Mouse (Mus musculus): ENCODE measurements around the gene Mpg. TPM values are rescaled to one million over a fixed set of nuclear protein-coding genes. Genes with fewer than 3 reads are reported as not detected.
A peak's percentile ranks its signal among the peaks of the same experiment; 100 is the strongest.

The Mpg gene
- polyA plus RNA-seq, 1 experiment from 2014 or later = 37.8 TPM

GRCm38 (mm10) chr11:32215372-32216162 lies 10.7 kb upstream of the Mpg start:
- WGBS = 91% methylated on average over 18 of the region's 18 CpGs

GRCm38 (mm10) chr11:32216851-32217250 lies 9.5 kb upstream of the Mpg start:
- WGBS = 22% methylated on average over 8 of the region's 8 CpGs
- peak; percentile 86 for DNase-seq (ENCODE audit: low spot score)

More at GRCm38 (mm10) chr11:32215372-32216162, 10.7 kb upstream of the Mpg start:
- DNase-seq (ENCODE audit: low spot score) (no peak), ATAC-seq (ENCODE audit: insufficient number of reproducible peaks, low FRiP score, low TSS enrichment, low read depth) (no peak)
- Histone ChIP-seq H3K9me3 (ENCODE audit: control insufficient read depth, low read length) (no peaks in the 10 kb centered on the region), H3K4me3 (ENCODE audit: low read depth, low read length) (no peak overlapping the region), H3K9ac (ENCODE audit: low read length) (no peak overlapping the region), H3K4me1 (ENCODE audit: control insufficient read depth, insufficient read depth, low read length) (peaks cover 2% of the 10 kb centered on the region; the same call in 1 of the 2 replicates), H3K36me3 (ENCODE audit: control insufficient read depth, insufficient read depth, low read length) (peaks cover 7% of the 10 kb centered on the region; the same call in 1 of the 2 replicates), H3K27me3 (ENCODE audit: control insufficient read depth, insufficient read depth, low read length) (no peaks in the 10 kb centered on the region), H3K4me2 (ENCODE audit: low read depth, severe bottlenecking) (no peak overlapping the region), H3K27ac (replicated peaks; ENCODE audit: low read depth, low read length) (no peak overlapping the region)

GRCm38 (mm10) chr11:32218501-32219050 lies 7.7 kb upstream of the Mpg start:
- Histone ChIP-seq H3K4me2 (ENCODE audit: low read depth, severe bottlenecking) (no peak overlapping the region), H3K36me3 (ENCODE audit: control insufficient read depth, insufficient read depth, low read length) (peaks cover 5% of the 10 kb centered on the region; the same call in 1 of the 2 replicates), H3K4me3 (ENCODE audit: low read depth, low read length) (no peak overlapping the region), H3K9ac (ENCODE audit: low read length) (0 out of 2 replicates have a peak overlapping the region, but pooled peaks have one; percentile 1), H3K4me1 (ENCODE audit: control insufficient read depth, insufficient read depth, low read length) (peaks cover 17% of the 10 kb centered on the region), H3K27me3 (ENCODE audit: control insufficient read depth, insufficient read depth, low read length) (no peaks in the 10 kb centered on the region), H3K9me3 (ENCODE audit: control insufficient read depth, low read length) (no peaks in the 10 kb centered on the region), H3K27ac (replicated peaks; ENCODE audit: low read depth, low read length) (no peak overlapping the region; the same call in 1 of the 2 replicates)
- DNase-seq (ENCODE audit: low spot score) (no peak), ATAC-seq (ENCODE audit: insufficient number of reproducible peaks, low FRiP score, low TSS enrichment, low read depth) (no peak)
- 63% methylated on average over 6 of the region's 6 CpGs for WGBS

More at GRCm38 (mm10) chr11:32216851-32217250, 9.5 kb upstream of the Mpg start:
- Histone ChIP-seq H3K4me2 (ENCODE audit: low read depth, severe bottlenecking) (no peak overlapping the region), H3K4me3 (ENCODE audit: low read depth, low read length) (no peak overlapping the region), H3K9ac (ENCODE audit: low read length) (peak overlapping the region; percentile 27; the same call in 1 of the 2 replicates), H3K9me3 (ENCODE audit: control insufficient read depth, low read length) (no peaks in the 10 kb centered on the region), H3K27me3 (ENCODE audit: control insufficient read depth, insufficient read depth, low read length) (no peaks in the 10 kb centered on the region), H3K27ac (replicated peaks; ENCODE audit: low read depth, low read length) (no peak overlapping the region), H3K4me1 (ENCODE audit: control insufficient read depth, insufficient read depth, low read length) (peaks cover 10% of the 10 kb centered on the region; the same call in 1 of the 2 replicates), H3K36me3 (ENCODE audit: control insufficient read depth, insufficient read depth, low read length) (peaks cover 5% of the 10 kb centered on the region; the same call in 1 of the 2 replicates)
- ATAC-seq (ENCODE audit: insufficient number of reproducible peaks, low FRiP score, low TSS enrichment, low read depth) = no peak

- ATAC-seq (ENCODE audit: insufficient number of reproducible peaks, low FRiP score, low TSS enrichment, low read depth) (no peak), DNase-seq (ENCODE audit: low spot score) (no peak)
- WGBS = 89% methylated on average over 10 of the region's 10 CpGs
- H3K4me1 ChIP-seq (ENCODE audit: control insufficient read depth, insufficient read depth, low read length) = peaks cover 17% of the 10 kb centered on the region
- peaks cover 3% of the 10 kb centered on the region; the same call in 1 of the 2 replicates for H3K36me3 ChIP-seq (ENCODE audit: control insufficient read depth, insufficient read depth, low read length)
- no peaks in the 10 kb centered on the region for H3K27me3 ChIP-seq (ENCODE audit: control insufficient read depth, insufficient read depth, low read length)
- no peak overlapping the region for H3K4me3 ChIP-seq (ENCODE audit: low read depth, low read length)
- H3K27ac ChIP-seq (replicated peaks; ENCODE audit: low read depth, low read length) = no peak overlapping the region
- H3K9me3 ChIP-seq (ENCODE audit: control insufficient read depth, low read length) = no peaks in the 10 kb centered on the region
- H3K4me2 ChIP-seq (ENCODE audit: low read depth, severe bottlenecking) = no peak overlapping the region
- no peak overlapping the region for H3K9ac ChIP-seq (ENCODE audit: low read length)
These were observed 7.0 kb upstream of the Mpg start for GRCm38 (mm10) chr11:32219287-32219686.

GRCm38 (mm10) chr11:32220607-32221224 lies 5.6 kb upstream of the Mpg start:
- no peak for DNase-seq (ENCODE audit: low spot score)

GRCm38 (mm10) chr11:32221225-32221950 lies 4.9 kb upstream of the Mpg start:
- DNase-seq (ENCODE audit: low spot score) = peak; percentile 71
- H3K9ac ChIP-seq (ENCODE audit: low read length) = peak overlapping the region; percentile 85

More at GRCm38 (mm10) chr11:32220607-32221224, 5.6 kb upstream of the Mpg start:
- H3K4me2 ChIP-seq (ENCODE audit: low read depth, severe bottlenecking) = peak overlapping the region; percentile 85
- peak overlapping the region; percentile 79 for H3K4me3 ChIP-seq (ENCODE audit: low read depth, low read length)
- H3K27ac ChIP-seq (replicated peaks; ENCODE audit: low read depth, low read length) = no peak overlapping the region
- H3K9me3 ChIP-seq (ENCODE audit: control insufficient read depth, low read length) = no peaks in the 10 kb centered on the region
- no peaks in the 10 kb centered on the region for H3K27me3 ChIP-seq (ENCODE audit: control insufficient read depth, insufficient read depth, low read length)
- WGBS = 34% methylated on average over 10 of the region's 10 CpGs
- peak overlapping the region; percentile 85 for H3K9ac ChIP-seq (ENCODE audit: low read length)
- no peaks in the 10 kb centered on the region for H3K36me3 ChIP-seq (ENCODE audit: control insufficient read depth, insufficient read depth, low read length)
- ATAC-seq (ENCODE audit: insufficient number of reproducible peaks, low FRiP score, low TSS enrichment, low read depth) = no peak; the same call in 1 of the 2 replicates
- H3K4me1 ChIP-seq (ENCODE audit: control insufficient read depth, insufficient read depth, low read length) = peaks cover 31% of the 10 kb centered on the region

GRCm38 (mm10) chr11:32221951-32222409 lies 4.3 kb upstream of the Mpg start, which contains the start of gene Rhbdf1:
Gene Rhbdf1, minus strand, starts transcription at chr11:32222300.
- Histone ChIP-seq H3K4me2 (ENCODE audit: low read depth, severe bottlenecking) (peak within 1 kb of the TSS; percentile 85), H3K9me3 (ENCODE audit: control insufficient read depth, low read length) (no peaks in the 10 kb centered on the region), H3K27me3 (ENCODE audit: control insufficient read depth, insufficient read depth, low read length) (no peaks in the 10 kb centered on the region), H3K36me3 (ENCODE audit: control insufficient read depth, insufficient read depth, low read length) (no peaks in the 10 kb centered on the region), H3K27ac (replicated peaks; ENCODE audit: low read depth, low read length) (peak within 1 kb of the TSS; percentile 66), H3K9ac (ENCODE audit: low read length) (peak within 1 kb of the TSS; percentile 85), H3K4me1 (ENCODE audit: control insufficient read depth, insufficient read depth, low read length) (peaks cover 33% of the 10 kb centered on the region), H3K4me3 (ENCODE audit: low read depth, low read length) (peak within 1 kb of the TSS; percentile 79)
- no peak for DNase-seq (ENCODE audit: low spot score)
- ATAC-seq (ENCODE audit: insufficient number of reproducible peaks, low FRiP score, low TSS enrichment, low read depth) = no peak
- under 1% methylated on average over 67 of the region's 72 CpGs for WGBS

More at GRCm38 (mm10) chr11:32221225-32221950, 4.9 kb upstream of the Mpg start:
- no peaks in the 10 kb centered on the region for H3K9me3 ChIP-seq (ENCODE audit: control insufficient read depth, low read length)
- peak overlapping the region; percentile 85 for H3K4me2 ChIP-seq (ENCODE audit: low read depth, severe bottlenecking)
- ATAC-seq (ENCODE audit: insufficient number of reproducible peaks, low FRiP score, low TSS enrichment, low read depth) = peak; percentile 37
- peaks cover 33% of the 10 kb centered on the region for H3K4me1 ChIP-seq (ENCODE audit: control insufficient read depth, insufficient read depth, low read length)
- under 1% methylated on average over 46 of the region's 46 CpGs for WGBS
- H3K36me3 ChIP-seq (ENCODE audit: control insufficient read depth, insufficient read depth, low read length) = no peaks in the 10 kb centered on the region
- H3K27ac ChIP-seq (replicated peaks; ENCODE audit: low read depth, low read length) = peak overlapping the region; percentile 66
- H3K27me3 ChIP-seq (ENCODE audit: control insufficient read depth, insufficient read depth, low read length) = no peaks in the 10 kb centered on the region
- peak overlapping the region; percentile 79 for H3K4me3 ChIP-seq (ENCODE audit: low read depth, low read length)

Data from limb, embryonic 11.5 days (tissue).